Mouse (Mus musculus) gastrocnemius, postnatal 36 days (tissue): Measurements from ENCODE around the gene Tnfrsf19. TPM values are rescaled to one million over a fixed set of nuclear protein-coding genes. Genes with fewer than 3 reads are reported as not detected.

Experiments
- DNase-seq, 2 experiments: peaks; one replicate each; pipeline ENCODE4 v3.0.0; 2022
- intact Hi-C: fragments of 180-260 bp; cut with DNase I; formaldehyde crosslinking; loops from one replicate; pipeline ENCODE4 v1.15.1; 2025
- long read RNA-seq, 2 experiments: library from polyadenylated mRNA; stranded (forward); transcript quantifications; one replicate each; pipeline ENCODE4 v2.0.0; 2021
- total RNA-seq, 2 experiments: library from RNA; stranded (reverse); gene quantifications; 2 replicates each; pipeline ENCODE4 v1.2.3; 2021

Gene Tnfrsf19
- total RNA-seq = 1 to 10 TPM; 2.7 to 7.4 TPM
- long read RNA-seq, experiment 1, full-length matches to known transcripts = 2 of 3 reads
- long read RNA-seq, experiment 1, partial matches to known transcripts = 0 of 3 reads
- long read RNA-seq, experiment 1, other reads (novel, unspliced or antisense) = 1 of 3 reads
- long read RNA-seq, experiment 2, full-length matches to known transcripts = 3 of 3 reads
- long read RNA-seq, experiment 2, partial matches to known transcripts = 0 of 3 reads
- long read RNA-seq, experiment 2, other reads (novel, unspliced or antisense) = 0 of 3 reads

DNA sequence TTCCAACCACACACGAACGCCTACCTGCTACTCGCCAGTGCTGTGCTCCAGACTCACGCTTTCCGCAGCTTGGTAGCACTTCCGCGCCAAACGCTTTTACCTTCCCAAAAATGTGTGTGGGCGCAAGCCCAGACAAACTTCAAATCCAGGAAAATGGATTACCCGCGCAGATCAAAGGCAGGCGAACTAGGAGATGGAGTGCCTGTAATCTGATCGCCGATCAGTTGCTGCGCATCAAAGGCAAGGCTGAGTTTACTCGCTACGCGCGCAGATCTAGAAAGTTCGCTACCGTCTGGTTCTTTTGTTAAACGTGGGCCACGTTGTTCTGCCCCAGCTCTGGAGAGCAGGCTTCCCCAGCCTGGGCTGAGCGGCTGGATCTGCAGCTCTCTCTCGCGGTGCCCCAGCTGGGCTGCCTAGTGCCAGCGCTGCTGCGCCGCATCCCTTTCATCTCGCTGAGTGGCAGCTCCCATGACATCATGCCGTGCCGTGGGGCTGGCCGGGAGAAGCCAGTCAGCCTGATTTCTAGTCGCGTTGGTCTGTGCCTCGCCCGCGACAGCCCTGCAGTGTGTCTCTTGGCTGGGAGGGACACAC lies at the start of gene Tnfrsf19:
Gene Tnfrsf19 (minus strand): TSS at position 400 of the 591 bp plus-strand sequence.
- intact Hi-C loops = no loop called here
- peak; percentile 32 to 62 for DNase-seq

DNA sequence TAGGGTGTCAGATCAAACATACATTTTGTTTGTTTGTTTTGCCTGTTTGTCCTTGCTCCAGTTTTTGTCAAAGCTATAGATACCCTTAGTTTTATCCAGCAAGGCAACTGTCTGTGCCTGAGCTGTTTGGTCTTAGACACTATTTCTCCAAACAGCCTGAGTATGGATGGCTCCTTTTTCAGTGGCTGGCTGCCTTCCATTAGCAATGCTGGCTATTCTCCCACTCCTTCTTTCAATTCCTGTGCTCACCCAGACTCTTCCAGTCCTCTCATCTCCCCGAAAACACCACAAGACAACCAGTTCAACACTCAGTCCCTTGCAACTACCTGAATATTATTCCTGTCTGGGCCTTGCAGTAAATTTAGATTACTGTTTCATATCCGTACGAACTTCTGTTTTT lies 45.8 kb upstream of the Tnfrsf19 start:
- DNase-seq = no peak

DNA sequence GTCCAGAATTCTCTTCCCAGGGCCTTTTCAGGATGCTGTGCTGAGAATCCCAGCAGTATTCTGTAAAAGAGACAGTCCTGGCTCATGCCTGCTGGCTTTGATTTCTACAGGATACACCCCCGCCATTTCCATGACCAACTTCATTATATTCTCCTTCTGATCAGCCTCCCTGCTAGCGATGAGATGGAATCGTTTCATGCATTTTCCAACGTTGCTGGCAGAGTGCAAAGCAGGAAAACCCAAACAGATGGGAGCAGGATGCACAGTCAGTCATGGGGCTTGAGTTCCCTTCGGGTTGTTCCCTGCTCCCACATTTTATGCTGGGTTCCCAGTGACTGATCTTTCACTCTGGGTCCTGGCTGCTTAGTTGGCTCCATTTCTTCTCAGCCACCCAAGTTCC lies 44.7 kb upstream of the Tnfrsf19 start:
- intact Hi-C loops = no loop called here
- DNase-seq = no peak

More for the DNA sequence above, 45.8 kb upstream of the Tnfrsf19 start:
- intact Hi-C loops = no loop called here

DNA sequence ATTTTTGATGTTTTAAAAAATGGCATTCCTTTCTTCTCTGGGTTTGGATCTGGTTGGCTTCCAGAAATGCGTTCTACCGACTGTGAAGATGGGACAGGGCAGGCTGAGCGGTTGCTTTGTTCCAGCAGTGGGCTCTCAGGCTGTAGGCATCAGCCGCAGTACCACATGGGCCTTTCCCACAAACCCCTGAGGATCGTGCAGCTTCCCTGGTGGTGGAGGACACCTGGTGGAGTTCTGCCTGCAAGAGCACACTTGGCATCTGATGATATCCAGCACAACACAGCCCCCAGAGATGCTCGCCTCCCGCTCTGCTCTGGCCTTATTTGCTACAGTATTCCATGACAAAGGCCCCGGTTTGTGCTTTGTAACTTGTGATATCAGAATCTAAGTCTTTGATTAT lies 41.9 kb upstream of the Tnfrsf19 start:
- intact Hi-C loops = loop anchor here (5.0 kb wide), 1 partner anchor 286 kb away; no protein-coding TSS in a partner anchor
- no peak for DNase-seq

DNA sequence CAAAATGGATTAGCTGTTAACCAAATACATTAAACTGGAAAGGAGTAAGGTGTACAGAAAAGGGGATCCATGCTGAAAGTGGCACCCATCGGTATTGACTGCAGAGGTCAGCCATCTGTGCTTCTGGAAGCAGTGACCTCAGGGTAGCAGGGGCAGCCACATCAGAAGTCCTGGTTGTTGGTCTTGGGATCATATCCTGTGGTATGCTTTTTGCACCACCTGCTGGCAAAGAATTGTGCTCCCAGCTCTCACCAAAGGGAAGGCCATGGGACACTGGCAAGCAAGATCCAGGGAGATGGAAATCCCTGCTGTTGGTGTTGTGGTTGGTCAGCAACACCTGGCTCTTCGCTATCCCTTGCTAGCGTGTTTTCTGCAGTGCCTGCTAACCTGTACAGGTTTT lies 39.0 kb upstream of the Tnfrsf19 start:
- DNase-seq = no peak
- intact Hi-C loops = loop anchor here (5.0 kb wide), 1 partner anchor 283 kb away; no protein-coding TSS in a partner anchor

DNA sequence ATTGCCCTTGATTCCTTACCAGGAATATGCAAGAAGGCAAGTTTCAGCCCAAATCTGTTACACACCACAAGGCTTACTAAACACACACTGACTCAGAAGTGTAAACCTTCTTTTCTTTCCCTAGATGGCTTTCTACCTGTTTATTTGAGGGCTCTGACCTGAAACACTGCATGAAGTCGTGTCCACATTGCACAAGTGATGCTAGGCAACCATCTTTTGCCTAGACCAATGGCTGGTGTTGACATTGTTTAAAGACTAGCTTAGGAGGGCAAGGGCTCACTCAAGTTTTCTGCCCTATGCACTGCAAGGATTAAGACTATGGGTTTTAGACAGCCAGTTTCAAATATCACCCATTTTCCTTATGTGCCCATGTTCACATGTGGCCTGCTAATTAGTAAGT lies 23.3 kb upstream of the Tnfrsf19 start:
- DNase-seq = no peak
- intact Hi-C loops = no loop called here

DNA sequence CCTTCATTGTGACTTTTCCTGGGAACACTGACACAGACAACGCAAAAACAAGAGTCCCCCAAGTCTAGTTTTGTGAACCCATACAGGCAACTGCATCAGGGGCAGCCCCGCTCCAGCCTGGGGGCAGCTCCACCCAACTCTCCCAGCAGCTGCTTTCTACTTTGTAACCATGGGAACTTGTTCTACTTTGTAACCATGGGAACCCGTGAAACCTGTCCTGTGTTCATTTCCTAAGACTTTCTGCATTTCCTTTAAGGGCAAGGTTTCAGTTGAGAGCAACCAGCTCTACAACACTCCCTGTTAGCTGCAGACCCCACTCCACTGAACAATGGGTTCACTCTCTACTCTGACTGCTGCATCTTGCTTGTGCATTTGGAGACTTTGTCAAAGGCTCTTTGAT lies 15.4 kb upstream of the Tnfrsf19 start:
- intact Hi-C loops = no loop called here
- no peak for DNase-seq

DNA sequence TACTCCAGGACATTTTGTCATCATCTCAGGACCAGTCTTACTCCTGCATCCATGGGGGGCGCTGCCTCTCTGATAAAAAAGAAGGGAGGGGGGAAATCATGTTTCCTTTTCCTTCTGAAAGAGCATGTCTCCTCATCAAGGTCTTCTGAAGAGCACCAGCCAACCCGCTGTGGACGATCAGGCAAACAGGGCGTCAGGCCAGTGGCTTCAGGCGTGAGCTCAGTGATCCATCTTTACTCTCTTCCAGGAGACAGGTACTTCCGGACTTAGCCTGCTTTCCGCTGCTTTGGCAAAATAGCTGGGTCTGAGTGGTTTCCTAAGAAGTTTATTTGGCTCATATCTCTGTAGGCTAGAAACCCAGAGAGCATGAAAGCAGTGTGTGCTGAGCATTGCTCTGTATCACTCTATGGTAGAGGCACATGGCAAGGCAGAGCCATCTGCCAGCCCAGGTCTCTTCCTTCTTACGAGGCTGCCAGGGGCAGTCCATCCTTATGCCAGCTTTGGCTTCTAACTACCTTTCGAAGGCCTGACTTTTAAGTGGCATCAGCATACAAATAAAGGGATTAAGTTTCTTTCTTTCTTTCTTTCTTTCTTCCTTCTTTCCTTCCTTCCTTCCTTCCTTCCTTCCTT lies 13.1 kb upstream of the Tnfrsf19 start:
- no peak for DNase-seq

DNA sequence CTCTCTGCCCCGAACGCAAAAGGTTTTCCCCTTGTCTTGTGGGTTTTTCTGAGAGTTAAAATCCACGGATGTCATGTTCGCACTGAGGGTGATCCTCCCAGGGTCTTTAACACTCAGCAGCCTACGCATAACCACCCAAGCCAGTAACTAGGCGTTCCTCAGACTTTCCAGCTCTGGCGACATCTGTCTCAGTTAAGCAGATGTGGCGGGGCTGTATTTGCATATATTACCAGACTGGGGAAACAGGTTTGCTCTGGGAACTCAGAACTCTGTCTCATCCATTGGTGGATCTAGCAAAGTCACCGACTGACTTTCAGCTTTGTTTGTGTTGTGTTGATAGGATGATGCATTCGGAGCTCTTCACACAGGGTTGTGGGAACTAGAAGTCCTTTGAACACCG lies 10.7 kb upstream of the Tnfrsf19 start:
- intact Hi-C loops = no loop called here
- no peak for DNase-seq

More for the DNA sequence above, 13.1 kb upstream of the Tnfrsf19 start:
- intact Hi-C loops = no loop called here

DNA sequence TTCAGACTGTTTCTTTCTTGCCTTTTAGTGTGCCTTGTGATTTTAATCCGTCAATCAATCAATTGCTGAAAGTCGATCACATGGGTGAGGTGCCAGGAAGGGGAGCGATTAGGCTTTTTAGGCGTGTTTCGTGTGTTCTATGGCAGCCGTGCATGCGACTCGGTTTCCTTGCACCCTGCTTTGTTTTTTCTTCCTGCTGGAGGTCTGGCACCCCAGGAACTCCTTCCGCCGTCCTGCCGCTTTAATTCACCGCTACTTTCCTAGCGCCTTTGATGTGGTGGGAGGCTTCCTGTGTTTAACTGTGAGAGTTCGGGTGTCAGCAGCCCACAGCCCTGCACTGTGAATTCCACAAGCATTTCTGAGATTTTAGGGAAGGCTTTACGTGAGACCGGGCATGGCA lies 10.2 kb upstream of the Tnfrsf19 start:
- DNase-seq = no peak
- intact Hi-C loops = no loop called here

DNA sequence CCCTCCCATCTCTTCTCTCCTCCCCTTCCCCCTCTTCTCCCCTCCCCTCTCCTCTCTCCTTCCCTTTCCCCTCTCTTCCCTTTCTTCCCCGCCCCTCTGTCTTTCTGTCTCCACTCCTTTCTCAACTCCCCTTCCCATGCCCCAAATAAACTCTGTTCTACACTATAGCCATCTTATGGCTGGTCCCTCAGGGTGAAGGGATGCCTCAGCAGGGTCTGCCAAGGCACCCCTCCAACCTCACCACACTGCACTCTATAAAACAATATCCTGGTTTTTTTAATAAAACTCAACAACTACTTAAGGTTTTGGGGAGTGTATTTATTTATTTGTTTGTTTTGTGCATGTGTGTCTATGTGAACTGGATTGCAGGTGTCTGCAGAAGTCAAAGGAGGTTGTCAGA lies 9.6 kb upstream of the Tnfrsf19 start:
- intact Hi-C loops = no loop called here
- no peak for DNase-seq

DNA sequence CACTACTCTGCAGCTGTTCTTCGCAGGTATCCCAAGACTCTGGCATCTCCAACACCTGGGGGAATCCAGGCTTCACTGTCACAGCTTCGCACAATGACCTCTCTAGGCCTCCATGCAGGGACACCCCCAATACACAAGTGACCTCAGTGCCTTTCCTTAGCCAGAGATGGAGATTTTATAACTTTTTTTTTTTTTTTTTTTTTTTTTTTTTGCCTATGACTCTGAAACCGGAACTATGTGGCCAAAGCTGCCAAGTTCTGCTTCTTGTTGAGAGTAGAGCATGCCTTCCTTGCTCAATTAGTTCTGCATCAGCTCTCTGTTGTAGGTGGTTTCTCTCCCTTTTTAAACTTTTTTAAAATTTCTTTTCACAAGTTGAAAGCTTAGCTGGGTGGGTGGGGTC lies 5.9 kb upstream of the Tnfrsf19 start:
- intact Hi-C loops = no loop called here
- DNase-seq = no peak

DNA sequence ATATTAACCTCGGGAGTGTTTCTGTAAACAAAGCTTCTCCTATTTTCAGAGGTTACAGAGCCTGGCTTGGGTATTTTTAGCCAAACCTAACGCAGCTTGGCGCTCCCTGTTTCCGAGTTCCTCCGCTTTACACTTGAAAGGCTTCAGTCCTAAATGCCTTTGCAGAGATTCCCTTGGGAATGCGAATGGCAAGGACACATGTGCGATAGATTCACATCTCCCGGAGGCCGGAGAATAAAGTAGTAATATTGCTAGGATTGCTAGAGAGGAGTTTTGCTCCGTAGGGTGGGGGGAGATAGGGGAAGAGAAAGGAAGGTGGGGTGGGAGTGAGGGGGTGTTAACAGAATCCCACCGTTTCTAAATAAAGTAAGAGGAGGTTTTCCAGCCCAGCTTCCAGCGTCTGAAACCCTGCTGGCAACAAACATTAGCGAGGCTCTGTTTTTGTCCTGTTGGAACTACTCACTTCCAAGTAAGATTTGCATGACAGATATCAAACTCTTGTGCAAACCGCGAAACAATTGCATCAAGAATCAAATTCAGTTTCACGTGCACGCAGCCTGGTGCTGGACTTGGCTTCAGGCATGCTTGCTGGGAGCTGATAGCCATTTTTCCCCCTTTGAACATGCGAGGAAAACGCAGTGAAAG lies 722 bp downstream of the Tnfrsf19 start:
- DNase-seq = no peak
- intact Hi-C loops = no loop called here

DNA sequence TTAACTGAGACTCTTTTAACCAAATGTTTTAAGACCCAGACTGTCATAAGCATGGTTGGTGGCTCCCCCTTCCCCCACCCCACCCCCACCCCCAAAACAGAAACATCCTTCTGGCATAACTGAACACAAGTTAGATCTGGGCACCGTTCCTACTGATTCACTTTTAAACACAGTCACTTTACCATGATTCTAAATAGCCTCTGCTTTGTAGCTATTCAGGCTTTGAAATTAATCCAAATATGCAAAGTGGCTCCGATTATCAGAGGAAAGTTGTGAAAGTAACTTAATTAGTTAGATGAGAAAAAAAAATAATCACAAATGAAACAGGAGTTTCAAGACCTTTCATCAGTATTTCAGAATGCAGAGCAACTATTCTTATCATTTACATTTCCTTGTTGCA lies 2.0 kb downstream of the Tnfrsf19 start:
- intact Hi-C loops = no loop called here
- DNase-seq = no peak

DNA sequence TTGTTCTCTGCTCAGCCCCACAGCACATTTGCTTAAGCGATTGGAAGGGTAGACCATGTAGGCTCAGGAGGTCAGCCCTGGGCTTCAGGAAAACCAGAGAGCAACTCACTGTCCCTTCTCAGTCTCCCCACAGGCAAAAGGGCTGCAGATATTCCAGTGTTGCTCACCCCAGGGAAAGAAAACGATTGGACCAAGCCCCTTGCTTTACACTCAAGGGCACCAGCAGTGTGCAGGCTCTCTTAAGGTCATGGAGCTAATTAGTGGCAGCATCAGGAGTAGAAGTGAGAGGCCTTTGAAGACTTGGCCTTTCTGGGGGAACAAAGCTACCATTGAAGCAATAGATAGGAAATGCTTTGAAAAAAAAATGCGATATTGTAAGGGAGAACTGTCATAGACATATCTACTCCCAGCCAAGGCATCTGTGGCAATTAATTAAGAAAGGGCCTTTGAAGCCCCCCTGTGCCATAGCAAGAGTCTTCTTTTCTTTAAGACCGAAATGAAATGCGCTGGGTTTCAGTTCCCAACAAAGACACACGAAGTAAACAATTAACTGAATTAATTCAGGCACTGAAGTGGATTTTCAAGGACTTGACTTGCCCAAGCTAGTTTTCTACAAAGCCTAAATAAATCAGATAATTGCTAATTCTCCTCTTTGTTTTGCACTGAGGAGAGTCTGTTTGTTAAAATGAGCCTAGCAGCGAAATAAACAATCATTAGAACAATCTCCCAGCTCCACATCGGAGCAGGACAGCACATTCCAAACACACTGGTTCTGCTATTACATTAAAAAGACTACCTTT lies 2.6 kb downstream of the Tnfrsf19 start:
- DNase-seq = no peak
- intact Hi-C loops = no loop called here

DNA sequence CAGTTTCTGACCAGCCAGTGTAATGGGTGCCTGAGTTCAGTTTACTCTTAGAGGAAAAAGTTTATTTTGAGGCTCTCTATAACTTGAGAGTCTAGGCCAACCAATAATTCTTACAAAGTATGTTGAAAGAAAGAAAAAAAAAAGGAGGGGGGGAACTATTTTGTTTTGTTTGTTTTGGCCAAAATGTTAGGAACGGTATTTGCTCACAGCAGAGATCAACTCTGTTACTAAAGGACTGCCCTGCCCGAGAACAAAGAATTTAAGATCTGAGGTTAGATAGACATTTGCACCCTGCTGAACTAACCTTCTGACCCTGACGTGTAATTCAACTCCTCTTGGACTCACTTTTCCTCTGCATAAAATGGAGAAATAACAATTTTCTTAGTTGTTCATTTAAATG lies 4.0 kb downstream of the Tnfrsf19 start:
- no peak for DNase-seq
- intact Hi-C loops = no loop called here

DNA sequence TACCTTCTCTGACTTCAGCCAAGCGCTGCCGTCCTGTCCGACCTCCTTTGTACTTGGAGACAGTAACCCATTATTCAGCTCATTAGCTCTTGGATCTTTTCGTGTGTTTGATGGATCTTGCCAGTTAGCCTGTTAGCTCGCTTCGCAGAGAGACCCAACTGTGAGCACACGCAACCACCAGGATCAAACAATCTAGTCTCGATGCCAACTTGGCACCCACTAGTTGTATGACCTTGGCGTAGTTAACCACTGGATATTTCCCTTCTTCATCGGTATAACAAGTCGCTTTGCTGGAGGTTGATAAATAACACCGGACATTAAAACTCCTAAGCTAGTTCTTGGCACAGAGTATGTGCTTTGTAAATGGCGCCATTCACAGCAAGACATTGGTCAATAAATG lies 6.1 kb downstream of the Tnfrsf19 start:
- no peak for DNase-seq
- intact Hi-C loops = no loop called here

DNA sequence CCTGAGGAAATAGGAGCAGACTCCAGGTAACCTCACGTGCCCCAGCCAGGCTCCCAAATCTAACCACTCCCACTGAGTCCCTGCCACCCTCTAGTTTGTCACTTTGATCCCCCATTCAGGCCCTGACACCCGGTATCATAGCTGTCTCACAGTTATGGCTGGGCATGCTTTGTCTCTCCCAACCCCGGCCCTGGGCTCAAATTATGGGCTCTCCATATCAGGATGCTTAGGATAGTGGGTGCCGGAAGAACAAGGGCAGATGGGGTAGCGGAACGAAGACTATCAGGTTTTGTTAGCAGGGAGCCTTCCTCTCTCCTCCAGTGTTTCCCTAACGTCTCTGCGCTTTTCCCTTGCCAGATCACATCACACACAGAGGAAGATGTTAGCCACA lies 8.2 kb downstream of the Tnfrsf19 start:
- intact Hi-C loops = no loop called here
- DNase-seq = no peak

DNA sequence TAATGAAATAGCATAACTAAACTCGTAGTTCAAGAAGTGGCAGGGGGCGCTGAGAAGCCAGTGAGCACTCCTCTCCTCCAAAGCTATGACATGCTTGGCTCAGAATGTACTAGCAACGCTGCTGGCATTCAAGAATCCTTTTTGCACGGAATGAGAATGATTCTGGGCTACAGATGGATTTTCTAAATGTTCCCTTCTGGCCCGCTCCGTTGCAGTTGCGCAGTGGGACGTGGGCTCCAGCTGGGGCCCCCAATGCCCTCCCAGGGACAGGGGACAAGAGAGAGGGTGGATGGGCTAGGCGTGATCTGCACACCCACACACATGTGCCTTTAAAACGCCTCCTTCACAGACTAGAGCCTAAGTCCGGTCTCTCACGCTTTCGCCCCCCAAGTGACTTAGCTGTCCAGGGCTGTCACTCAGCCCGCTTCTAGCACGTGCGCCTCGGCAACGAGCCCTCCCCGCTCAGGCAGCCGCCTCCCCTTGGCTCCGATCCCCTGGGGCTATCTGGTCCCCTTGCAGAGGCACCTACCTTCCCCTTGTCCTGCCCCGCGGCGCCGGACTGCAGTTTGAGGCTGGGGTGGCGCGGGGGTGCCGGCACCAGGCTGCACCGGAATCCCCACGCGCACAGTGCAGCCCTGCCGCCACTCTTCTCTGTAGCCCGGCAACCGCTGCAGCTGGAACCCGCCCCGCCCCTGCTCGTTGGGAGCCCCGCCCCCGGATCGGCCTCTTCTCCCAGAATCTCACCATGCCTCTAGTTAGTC lies 8.8 kb downstream of the Tnfrsf19 start:
- intact Hi-C loops = no loop called here
- DNase-seq = peak; percentile 15 to 28

DNA sequence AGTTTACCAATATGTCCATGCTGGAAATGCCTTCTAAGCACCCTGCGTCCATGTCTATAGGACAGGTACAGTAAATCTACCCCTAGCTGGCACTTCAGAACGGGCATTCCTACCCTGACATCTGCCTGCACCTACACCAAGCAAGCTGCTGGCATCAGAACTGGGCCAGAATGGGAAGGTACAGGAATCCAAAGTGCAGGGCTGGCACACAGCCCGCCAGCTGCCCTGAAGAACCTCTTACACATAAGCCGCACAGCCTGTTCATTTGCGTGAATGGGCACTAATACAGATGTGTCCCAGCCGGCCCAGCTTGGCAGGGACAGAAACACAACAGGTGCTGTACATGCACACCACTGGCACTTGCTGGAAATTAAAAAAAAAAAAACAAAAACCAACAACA lies 15.9 kb downstream of the Tnfrsf19 start:
- DNase-seq = no peak
- intact Hi-C loops = no loop called here
